Mouse (Mus musculus): Measurements from ENCODE around the gene Arxes1. TPM values are rescaled to one million over a fixed set of nuclear protein-coding genes. Genes with fewer than 3 reads are reported as not detected.
"Not testable (repeated sequence)": the region's sequence is repeated elsewhere in the genome, so short reads cannot be mapped to it uniquely, and the experiment has no call there.

Arxes1 gene
- polyA plus RNA-seq, 2 experiments: 2.8 to 7.8 TPM

DNA sequence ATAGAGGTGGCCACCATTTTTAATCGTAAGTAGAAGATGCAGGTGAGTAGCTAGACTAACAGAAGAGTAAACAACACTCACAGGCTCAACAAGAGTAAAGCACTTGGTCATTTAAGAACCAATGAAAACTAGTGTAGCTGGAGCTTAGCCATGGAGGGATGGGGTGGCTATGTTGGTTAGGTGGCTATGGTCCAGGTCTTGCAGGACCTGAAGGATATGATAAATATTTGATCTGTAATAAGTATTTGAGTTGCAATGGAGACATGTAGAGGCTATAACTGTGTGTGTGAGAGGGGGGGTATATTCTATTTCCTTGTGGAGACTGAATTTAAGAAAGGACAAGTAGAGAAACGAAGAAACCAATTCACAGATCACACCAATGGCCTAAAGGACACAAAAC, 18.1 kb downstream of the Arxes1 start:
- ATAC-seq (ENCODE audit: insufficient read depth) (no peak), DNase-seq (ENCODE audit: low read depth in 3 of 3, low spot score in 3 of 3) (no peak)
- Histone ChIP-seq H3K9me3 (ENCODE audit: control insufficient read depth, low read length) (no peaks in the 10 kb centered on the region), H3K4me3 (ENCODE audit: insufficient read depth in 1 of 2, low read depth in 2 of 2, low read length in 2 of 2) (no peak overlapping the region), H3K27ac (no peak overlapping the region), H3K4me1 (replicated peaks; ENCODE audit: control insufficient read depth in 2 of 2, insufficient read depth in 2 of 2, low read length in 1 of 2) (no peaks in the 10 kb centered on the region), H3K9ac (replicated peaks) (no peak overlapping the region), H3K36me3 (replicated peaks; ENCODE audit: control insufficient read depth, insufficient read depth, low read depth) (no peaks in the 10 kb centered on the region), H3K27me3 (ENCODE audit: control insufficient read depth, insufficient read depth, low read length) (no peaks in the 10 kb centered on the region), H3K4me2 (ENCODE audit: low read depth) (no peak overlapping the region)
- no peak for TF ChIP-seq CTCF (IDR thresholded peaks at IDR 0.05; ENCODE audit: low read depth)
- no peak for TF ChIP-seq EP300 (IDR thresholded peaks at IDR 0.05; ENCODE audit: low read depth)
- WGBS (ENCODE audit: insufficient replicate concordance): 51% methylated on average over 2 of the region's 2 CpGs

DNA sequence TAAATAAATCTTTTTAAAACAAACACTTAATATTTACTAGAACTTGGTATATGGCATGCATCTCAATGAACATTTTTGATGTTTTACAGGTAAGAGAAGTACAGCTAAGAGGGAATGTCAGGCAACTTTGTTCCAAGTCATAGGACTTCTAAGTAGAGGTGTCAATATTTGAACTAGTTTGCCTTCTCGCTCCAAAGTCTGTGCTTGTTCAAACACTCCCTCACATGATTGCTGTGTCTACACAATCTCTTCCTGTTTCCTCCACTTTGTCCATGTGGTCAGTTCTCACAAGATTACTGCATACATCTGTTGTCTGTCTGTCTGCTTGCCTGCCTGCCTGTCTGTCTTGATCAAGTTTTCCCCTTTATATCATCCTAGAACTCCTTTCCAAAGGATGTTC, 27.5 kb downstream of the Arxes1 start:
- Histone ChIP-seq H3K9ac (replicated peaks) (no peak overlapping the region), H3K4me2 (ENCODE audit: low read depth) (no peak overlapping the region), H3K27me3 (ENCODE audit: control insufficient read depth, insufficient read depth, low read length) (no peaks in the 10 kb centered on the region), H3K27ac (no peak overlapping the region), H3K36me3 (replicated peaks; ENCODE audit: control insufficient read depth, insufficient read depth, low read depth) (no peaks in the 10 kb centered on the region), H3K4me1 (replicated peaks; ENCODE audit: control insufficient read depth in 2 of 2, insufficient read depth in 2 of 2, low read length in 1 of 2) (no peaks in the 10 kb centered on the region), H3K9me3 (ENCODE audit: control insufficient read depth, low read length) (no peaks in the 10 kb centered on the region), H3K4me3 (ENCODE audit: insufficient read depth in 1 of 2, low read depth in 2 of 2, low read length in 2 of 2) (no peak overlapping the region)
- DNase-seq (ENCODE audit: low read depth in 3 of 3, low spot score in 3 of 3) (peak in 1 of 3 experiments; percentile 1), ATAC-seq (ENCODE audit: insufficient read depth) (no peak)
- 57% methylated on average over 1 of the region's 1 CpGs for WGBS (ENCODE audit: insufficient replicate concordance)
- TF ChIP-seq CTCF (IDR thresholded peaks at IDR 0.05; ENCODE audit: low read depth) (no peak), EP300 (IDR thresholded peaks at IDR 0.05; ENCODE audit: low read depth) (no peak)

DNA sequence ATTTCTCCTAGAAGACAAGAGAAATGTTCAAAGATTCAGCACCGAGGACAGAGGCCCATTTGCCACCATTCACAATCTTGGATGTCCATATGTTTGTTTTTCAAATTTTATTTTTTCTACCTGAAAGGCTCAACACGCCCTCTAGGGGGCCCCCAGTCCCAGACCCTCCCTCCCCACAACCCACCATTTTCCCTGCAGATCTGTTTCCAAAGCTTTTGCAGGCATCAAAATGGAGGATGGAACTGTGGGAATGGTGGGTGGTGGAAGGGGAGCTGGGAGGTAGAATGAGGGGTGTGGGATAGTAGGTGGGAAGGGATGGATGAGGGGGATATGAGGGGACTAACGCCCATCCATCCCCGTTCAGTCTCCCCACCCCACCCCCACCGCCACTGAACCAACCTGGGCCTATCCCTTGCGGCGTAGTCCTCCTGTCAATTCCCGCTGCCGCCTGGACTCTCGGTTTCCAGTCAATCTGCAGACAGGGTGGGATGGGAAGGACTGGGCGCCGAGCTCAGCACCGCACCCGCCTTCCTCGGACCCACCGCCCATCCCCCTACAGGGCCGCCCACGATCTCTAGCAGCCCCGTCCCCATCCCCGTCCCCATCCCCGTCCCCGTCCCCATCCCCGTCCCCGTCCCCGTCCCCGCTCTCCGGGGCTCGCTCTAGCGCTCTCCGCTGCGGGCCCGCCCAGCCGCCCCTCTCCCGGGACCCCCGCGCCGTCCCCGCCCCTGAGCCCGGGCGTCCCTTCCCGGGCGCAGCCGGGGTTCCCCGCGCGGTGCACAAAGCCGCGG, 34.2 kb downstream of the Arxes1 start:
- H3K4me3 ChIP-seq (ENCODE audit: insufficient read depth in 1 of 2, low read depth in 2 of 2, low read length in 2 of 2): peak overlapping the region; percentile 20 to 48
- H3K4me2 ChIP-seq (ENCODE audit: low read depth); DNase-seq (ENCODE audit: low read depth in 3 of 3, low spot score in 3 of 3); H3K9me3 ChIP-seq (ENCODE audit: control insufficient read depth, low read length); H3K4me1 ChIP-seq (replicated peaks; ENCODE audit: control insufficient read depth in 2 of 2, insufficient read depth in 2 of 2, low read length in 1 of 2); H3K36me3 ChIP-seq (replicated peaks; ENCODE audit: control insufficient read depth, insufficient read depth, low read depth); H3K27ac ChIP-seq; H3K9ac ChIP-seq (replicated peaks); H3K27me3 ChIP-seq (ENCODE audit: control insufficient read depth, insufficient read depth, low read length): not testable (repeated sequence)
- 21% methylated on average over 13 of the region's 48 CpGs for WGBS (ENCODE audit: insufficient replicate concordance)
- peak; percentile 17; the same call in 1 of the 2 replicates for ATAC-seq (ENCODE audit: insufficient read depth)

GRCm38 (mm10) chrX:136068020-136068419, 34.9 kb downstream of the Arxes1 start, which contains the start of gene Bex2:
Gene Bex2, minus strand, starts transcription at chrX:136068236.
- not testable (repeated sequence) for H3K36me3 ChIP-seq (replicated peaks; ENCODE audit: control insufficient read depth, insufficient read depth, low read depth); H3K9me3 ChIP-seq (ENCODE audit: control insufficient read depth, low read length); H3K27me3 ChIP-seq (ENCODE audit: control insufficient read depth, insufficient read depth, low read length); H3K9ac ChIP-seq (replicated peaks); H3K4me1 ChIP-seq (replicated peaks; ENCODE audit: control insufficient read depth in 2 of 2, insufficient read depth in 2 of 2, low read length in 1 of 2); H3K27ac ChIP-seq; H3K4me2 ChIP-seq (ENCODE audit: low read depth); DNase-seq (ENCODE audit: low read depth in 3 of 3, low spot score in 3 of 3)
- no CpG with 5 or more reads among the region's 32 CpGs for WGBS (ENCODE audit: insufficient replicate concordance)
- peak; percentile 97 for ATAC-seq (ENCODE audit: insufficient read depth)
- H3K4me3 ChIP-seq (ENCODE audit: insufficient read depth in 1 of 2, low read depth in 2 of 2, low read length in 2 of 2): peak within 1 kb of the TSS; percentile 20 to 48

Other genes starting within 250 kb of the Arxes1 start
- 3.1 and 5.8 TPM in 2 replicates for gene Bhlhb9, start 235.8 kb upstream of the Arxes1 start, polyA plus RNA-seq (2012; rRNA removed)
- gene Bhlhb9, start 235.8 kb upstream of the Arxes1 start, polyA plus RNA-seq (2014; fragmentation: Nextera tagmentation; extraction: Ambion mirVana): 8.7 and 10.3 TPM in 2 replicates
- gene Gprasp2, start 194.3 kb upstream of the Arxes1 start, polyA plus RNA-seq (2012; rRNA removed): 0.88 and 1.0 TPM in 2 replicates
- 0.67 and 0.80 TPM in 2 replicates for gene Gprasp2, start 194.3 kb upstream of the Arxes1 start, polyA plus RNA-seq (2014; fragmentation: Nextera tagmentation; extraction: Ambion mirVana)
- gene Arxes2, start 39.5 kb upstream of the Arxes1 start, polyA plus RNA-seq (2012; rRNA removed): 7.2 and 8.3 TPM in 2 replicates
- gene Arxes2, start 39.5 kb upstream of the Arxes1 start, polyA plus RNA-seq (2014; fragmentation: Nextera tagmentation; extraction: Ambion mirVana): 15.9 and 18.3 TPM in 2 replicates
- 57.1 and 93.6 TPM in 2 replicates for gene Bex2, start 34.9 kb downstream of the Arxes1 start, polyA plus RNA-seq (2012; rRNA removed)
- gene Bex2, start 34.9 kb downstream of the Arxes1 start, polyA plus RNA-seq (2014; fragmentation: Nextera tagmentation; extraction: Ambion mirVana): 127 and 138 TPM in 2 replicates
- gene Nxf3, start 51.9 kb downstream of the Arxes1 start, polyA plus RNA-seq (2012; rRNA removed): 0.24 and 0.39 TPM in 2 replicates
- gene Nxf3, start 51.9 kb downstream of the Arxes1 start, polyA plus RNA-seq (2014; fragmentation: Nextera tagmentation; extraction: Ambion mirVana): 0.17 and 0.23 TPM in 2 replicates
- gene Bex4, start 105.6 kb downstream of the Arxes1 start, polyA plus RNA-seq (2012; rRNA removed): 73.5 and 131 TPM in 2 replicates
- 154 and 162 TPM in 2 replicates for gene Bex4, start 105.6 kb downstream of the Arxes1 start, polyA plus RNA-seq (2014; fragmentation: Nextera tagmentation; extraction: Ambion mirVana)
- gene Tceal8, start 139.0 kb downstream of the Arxes1 start, polyA plus RNA-seq (2012; rRNA removed): 66.5 and 105 TPM in 2 replicates
- 189 and 191 TPM in 2 replicates for gene Tceal8, start 139.0 kb downstream of the Arxes1 start, polyA plus RNA-seq (2014; fragmentation: Nextera tagmentation; extraction: Ambion mirVana)
- 6.4 and 13.8 TPM in 2 replicates for gene Tceal5, start 170.5 kb downstream of the Arxes1 start, polyA plus RNA-seq (2012; rRNA removed)
- gene Tceal5, start 170.5 kb downstream of the Arxes1 start, polyA plus RNA-seq (2014; fragmentation: Nextera tagmentation; extraction: Ambion mirVana): 2.9 and 4.0 TPM in 2 replicates
- 0.12 and 0.14 TPM in 2 replicates for gene Tceal7, start 181.4 kb downstream of the Arxes1 start, polyA plus RNA-seq (2012; rRNA removed)
- gene Tceal7, start 181.4 kb downstream of the Arxes1 start, polyA plus RNA-seq (2014; fragmentation: Nextera tagmentation; extraction: Ambion mirVana): 0.10 and 0.76 TPM in 2 replicates
- 106 and 169 TPM in 2 replicates for gene Bex1, start 182.1 kb downstream of the Arxes1 start, polyA plus RNA-seq (2012; rRNA removed)
- gene Bex1, start 182.1 kb downstream of the Arxes1 start, polyA plus RNA-seq (2014; fragmentation: Nextera tagmentation; extraction: Ambion mirVana): 137 and 150 TPM in 2 replicates
- 80.9 and 128 TPM in 2 replicates for gene Tceal9, start 211.7 kb downstream of the Arxes1 start, polyA plus RNA-seq (2012; rRNA removed)
- 233 and 236 TPM in 2 replicates for gene Tceal9, start 211.7 kb downstream of the Arxes1 start, polyA plus RNA-seq (2014; fragmentation: Nextera tagmentation; extraction: Ambion mirVana)
- 199 and 227 TPM in 2 replicates for gene Bex3, start 236.9 kb downstream of the Arxes1 start, polyA plus RNA-seq (2012; rRNA removed)
- 224 and 229 TPM in 2 replicates for gene Bex3, start 236.9 kb downstream of the Arxes1 start, polyA plus RNA-seq (2014; fragmentation: Nextera tagmentation; extraction: Ambion mirVana)